Mouse (Mus musculus) heart, embryonic 10.5 days (tissue): ENCODE measurements around the gene Olfr591. TPM values are rescaled to one million over a fixed set of nuclear protein-coding genes. Genes with fewer than 3 reads are reported as not detected.
"Not testable (repeated sequence)": the region's sequence is repeated elsewhere in the genome, so short reads cannot be mapped to it uniquely, and the experiment has no call there.

Experiments used
- DNase-seq: peaks from one replicate; pipeline ENCODE4 v3.0.0-alpha.2; 2017; ENCODE audit warnings: low spot score
- H3K27ac ChIP-seq: fragments of 300-500 bp; sonication (generic); 2 replicates; pipeline ENCODE4 v1.5.1; 2016; ENCODE audit warnings: mild to moderate bottlenecking
- H3K27me3 ChIP-seq: fragments of 300-500 bp; sonication (generic); 2 replicates; pipeline ENCODE4 v1.6.1; 2016; ENCODE audit warnings: mild to moderate bottlenecking; ENCODE audit not compliant: poor library complexity, insufficient read depth, severe bottlenecking
- H3K36me3 ChIP-seq: fragments of 300-500 bp; sonication (generic); 2 replicates; pipeline ENCODE4 v1.6.1; 2016; ENCODE audit warnings: mild to moderate bottlenecking, moderate library complexity
- H3K4me1 ChIP-seq: fragments of 300-500 bp; sonication (generic); 2 replicates; pipeline ENCODE4 v1.6.1; 2016; ENCODE audit warnings: mild to moderate bottlenecking
- H3K4me3 ChIP-seq: fragments of 300-500 bp; sonication (generic); 2 replicates; pipeline ENCODE4 v1.5.1; 2016; ENCODE audit warnings: mild to moderate bottlenecking, moderate library complexity
- H3K9me3 ChIP-seq: fragments of 300-500 bp; sonication (generic); 2 replicates; pipeline ENCODE4 v1.6.1; 2016; ENCODE audit warnings: mild to moderate bottlenecking, moderate library complexity
- WGBS: fragments of 180-500 bp; shearing (Covaris S2); methylation state at CpG from one replicate; pipeline ENCODE4 v1.1.7; 2016; 5-methylcytosine and 5-hydroxymethylcytosine counted together
- polyA plus RNA-seq: library from polyadenylated mRNA; unstranded; fragments of >200 nt; fragmentation: Nextera tagmentation; extraction: Ambion mirVana; gene quantifications from 2 replicates; pipeline ENCODE4 v1.2.1, GENCODE M21; 2016

The Olfr591 gene
- not detected in 2 replicates for polyA plus RNA-seq

DNA sequence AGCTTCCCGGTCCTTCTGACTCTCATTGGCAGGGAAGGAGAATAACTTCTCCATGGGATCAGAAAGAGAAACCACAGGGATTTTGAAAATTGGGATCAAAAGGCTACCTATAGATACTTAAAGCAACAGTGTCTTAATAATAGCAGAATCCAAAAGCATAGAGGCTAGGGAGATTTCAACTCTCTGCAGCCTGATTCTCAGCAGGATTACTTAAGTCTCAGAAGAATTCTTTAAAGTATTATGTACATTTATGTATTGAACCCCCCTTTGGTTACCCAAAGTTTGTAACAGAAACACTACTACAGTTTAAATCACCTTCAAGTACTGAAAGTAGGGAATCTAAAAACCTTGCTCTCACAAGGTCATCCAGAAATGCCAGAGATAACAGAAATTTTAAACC, at the start of gene Olfr591:
Gene Olfr591, minus strand, starts transcription at position 101 of the 400 bp plus-strand sequence.
- Histone ChIP-seq H3K27ac (no peak within 1 kb of the TSS), H3K4me3 (no peak within 1 kb of the TSS)

DNA sequence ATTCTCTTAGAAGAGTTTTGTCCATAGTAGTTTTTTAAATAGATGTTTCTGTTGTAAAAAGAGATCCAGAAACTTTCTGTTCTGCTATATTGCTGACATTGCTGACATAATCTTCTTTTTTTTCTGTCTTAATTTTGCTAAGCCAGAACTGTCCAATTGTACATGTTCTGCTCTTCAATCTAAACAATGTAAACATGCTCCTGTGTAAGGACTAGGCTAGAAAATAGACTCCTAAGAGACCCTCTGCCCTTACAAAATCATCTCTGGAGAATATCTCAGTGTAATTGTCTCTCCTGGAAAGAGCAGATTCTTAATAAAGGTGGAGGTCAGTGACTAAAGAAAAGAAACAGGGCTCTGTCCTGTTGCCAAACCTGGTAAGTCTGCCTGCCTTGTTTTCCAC, 38.6 kb upstream of the Olfr591 start, which contains the start of gene Olfr594:
Gene Olfr594, plus strand, starts transcription at position 301 of the 400 bp plus-strand sequence.
- H3K4me1 ChIP-seq = no peaks in the 10 kb centered on the region
- no peak within 1 kb of the TSS for H3K27ac ChIP-seq
- no peaks in the 10 kb centered on the region for H3K9me3 ChIP-seq
- no peak for DNase-seq
- no peaks in the 10 kb centered on the region for H3K36me3 ChIP-seq
- no peaks in the 10 kb centered on the region for H3K27me3 ChIP-seq
- H3K4me3 ChIP-seq = no peak within 1 kb of the TSS

More for the DNA sequence above, at the start of gene Olfr591:
- H3K4me1 ChIP-seq = no peaks in the 10 kb centered on the region
- no peaks in the 10 kb centered on the region for H3K36me3 ChIP-seq
- WGBS = 67% methylated on average over 1 of the region's 1 CpGs
- no peak for DNase-seq
- H3K9me3 ChIP-seq = no peaks in the 10 kb centered on the region
- no peaks in the 10 kb centered on the region for H3K27me3 ChIP-seq

DNA sequence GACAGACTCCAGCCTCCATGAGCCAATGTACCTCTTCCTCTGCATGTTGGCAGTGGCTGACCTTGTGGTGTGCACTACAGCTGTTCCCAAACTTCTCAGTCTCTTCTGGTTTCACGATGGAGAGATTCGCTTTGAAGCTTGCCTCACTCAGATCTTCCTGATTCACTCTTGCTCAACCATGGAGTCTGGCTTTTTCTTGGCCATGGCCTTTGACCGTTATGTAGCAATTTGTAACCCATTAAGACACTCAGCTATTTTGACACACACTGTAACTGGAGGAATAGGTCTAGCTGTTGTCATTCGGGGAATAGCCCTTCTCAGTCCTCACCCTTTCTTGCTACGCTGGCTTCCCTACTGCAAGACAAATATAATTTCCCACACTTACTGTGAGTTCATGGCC, 33.9 kb upstream of the Olfr591 start:
- H3K9me3 ChIP-seq, H3K27ac ChIP-seq, H3K4me3 ChIP-seq, H3K4me1 ChIP-seq, H3K36me3 ChIP-seq, DNase-seq, H3K27me3 ChIP-seq: not testable (repeated sequence)
- 88% methylated on average over 5 of the region's 5 CpGs for WGBS

DNA sequence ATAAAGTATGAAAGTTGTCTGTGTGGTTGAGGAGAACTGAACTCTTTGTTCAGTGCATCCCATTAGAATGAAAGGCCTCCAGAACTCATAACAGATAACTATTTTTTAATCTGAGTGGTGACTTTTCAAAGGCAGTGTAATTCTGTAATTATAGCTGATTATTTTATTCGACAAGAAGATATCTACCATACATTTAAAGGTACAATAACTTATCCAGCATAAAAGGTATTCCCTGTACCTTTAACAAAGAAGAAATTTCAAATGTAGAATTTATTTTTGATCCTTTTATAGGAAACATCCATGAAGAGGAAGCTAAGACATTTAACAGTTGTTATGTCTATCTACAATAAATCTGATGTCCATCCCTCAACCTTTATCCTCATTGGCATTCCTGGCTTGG, 33.4 kb upstream of the Olfr591 start, which contains the start of gene Olfr593:
Gene Olfr593, plus strand, starts transcription at position 301 of the 400 bp plus-strand sequence.
- no peak within 1 kb of the TSS for H3K4me3 ChIP-seq
- no peak within 1 kb of the TSS for H3K27ac ChIP-seq
- no peak for DNase-seq
- WGBS = 61% methylated on average over 1 of the region's 1 CpGs
- H3K4me1 ChIP-seq = no peaks in the 10 kb centered on the region
- no peaks in the 10 kb centered on the region for H3K9me3 ChIP-seq
- no peaks in the 10 kb centered on the region for H3K27me3 ChIP-seq
- no peaks in the 10 kb centered on the region for H3K36me3 ChIP-seq

DNA sequence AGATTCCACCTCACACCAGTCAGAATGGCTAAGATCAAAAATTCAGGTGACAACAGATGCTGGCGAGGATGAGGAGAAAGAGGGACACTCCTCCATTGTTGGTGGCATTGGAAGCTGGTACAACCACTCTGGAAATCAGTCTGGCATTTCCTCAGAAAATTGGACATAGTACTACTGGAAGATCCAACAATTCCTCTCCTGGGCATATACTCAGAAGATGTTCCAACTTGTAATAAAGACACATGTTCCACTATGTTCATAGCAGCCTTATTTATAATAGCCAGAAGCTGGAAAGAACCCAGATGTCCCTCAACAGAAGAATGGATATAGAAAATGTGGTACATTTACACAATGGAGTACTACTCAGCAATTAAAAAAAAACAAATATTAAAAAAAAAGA, 6.4 kb upstream of the Olfr591 start, which contains the start of gene Olfr592:
Gene Olfr592, plus strand, starts transcription at position 301 of the 400 bp plus-strand sequence.
- H3K27me3 ChIP-seq, H3K4me1 ChIP-seq, H3K9me3 ChIP-seq, H3K36me3 ChIP-seq, H3K27ac ChIP-seq, DNase-seq, H3K4me3 ChIP-seq: not testable (repeated sequence)
- 73% methylated on average over 1 of the region's 1 CpGs for WGBS

DNA sequence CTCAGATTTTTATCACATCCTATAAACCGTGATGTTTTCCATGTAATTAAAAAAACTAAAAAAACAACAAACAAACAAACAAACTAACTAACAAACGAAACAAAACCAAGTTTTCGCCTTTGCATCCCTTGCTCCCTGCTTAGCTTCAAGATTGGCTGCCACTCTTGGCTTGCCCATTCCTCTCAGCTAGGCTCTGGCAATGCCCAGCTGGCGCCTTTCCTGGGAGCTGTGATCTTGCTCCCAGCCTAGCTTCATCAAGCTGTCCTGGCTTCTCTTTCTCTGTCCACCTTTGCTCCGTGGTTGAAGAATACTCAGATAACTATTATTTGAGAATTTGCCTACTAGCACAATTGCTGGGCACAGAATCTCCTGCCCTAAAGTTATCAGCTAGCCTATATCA, 8.4 kb downstream of the Olfr591 start:
- Histone ChIP-seq H3K27ac (no peak overlapping the region), H3K4me3 (no peak overlapping the region), H3K36me3 (no peaks in the 10 kb centered on the region), H3K9me3 (no peaks in the 10 kb centered on the region), H3K4me1 (no peaks in the 10 kb centered on the region), H3K27me3 (no peaks in the 10 kb centered on the region)
- DNase-seq = no peak
- 73% methylated on average over 5 of the region's 5 CpGs for WGBS

DNA sequence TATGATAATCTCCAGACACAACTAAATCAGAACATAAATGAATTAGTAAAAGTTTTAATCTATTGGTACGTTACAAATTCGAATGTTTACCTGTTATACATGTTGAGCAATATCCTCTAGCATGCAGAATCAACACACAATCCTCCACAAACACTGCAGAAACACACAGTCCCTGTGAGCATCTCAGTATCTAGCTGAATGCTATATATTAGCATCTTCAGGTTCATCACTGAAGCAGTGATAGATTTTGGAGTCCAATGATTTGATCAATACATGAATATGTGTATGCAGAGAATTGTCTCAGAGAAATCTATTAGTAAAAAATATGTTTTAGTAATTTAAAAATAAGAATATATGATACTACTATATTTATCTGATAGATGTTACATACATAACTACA, 21.9 kb downstream of the Olfr591 start, which contains the start of gene Olfr589:
Gene Olfr589, minus strand, starts transcription at position 101 of the 400 bp plus-strand sequence.
- Histone ChIP-seq H3K4me1 (no peaks in the 10 kb centered on the region), H3K9me3 (no peaks in the 10 kb centered on the region), H3K27ac (no peak within 1 kb of the TSS), H3K4me3 (no peak within 1 kb of the TSS), H3K27me3 (no peaks in the 10 kb centered on the region), H3K36me3 (no peaks in the 10 kb centered on the region)
- 55% methylated on average over 2 of the region's 2 CpGs for WGBS
- DNase-seq = no peak

DNA sequence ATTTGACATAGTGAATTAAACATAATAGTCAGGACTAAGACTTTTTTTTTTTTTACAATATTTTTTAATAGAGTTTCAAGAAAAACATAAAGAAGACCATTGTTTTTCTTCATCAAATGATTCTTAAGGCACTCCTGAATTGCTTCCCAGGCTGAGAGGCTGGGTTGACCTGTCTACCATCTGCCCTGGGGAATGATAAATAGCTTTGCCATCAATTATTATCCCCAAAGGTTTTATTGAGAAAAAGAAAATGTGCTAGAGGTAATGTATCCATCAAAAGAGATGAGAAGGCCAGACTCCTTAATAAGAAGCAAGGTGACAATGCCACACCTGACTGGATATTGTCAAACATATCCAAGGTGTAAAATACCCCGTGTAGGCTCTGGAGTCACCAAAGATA, 37.6 kb downstream of the Olfr591 start, which contains the start of gene Olfr588-ps1:
Gene Olfr588-ps1, plus strand, starts transcription at position 301 of the 400 bp plus-strand sequence.
- no peaks in the 10 kb centered on the region for H3K27me3 ChIP-seq
- 80% methylated on average over 1 of the region's 1 CpGs for WGBS
- H3K27ac ChIP-seq = no peak within 1 kb of the TSS
- no peaks in the 10 kb centered on the region for H3K9me3 ChIP-seq
- no peak for DNase-seq
- no peaks in the 10 kb centered on the region for H3K36me3 ChIP-seq
- no peaks in the 10 kb centered on the region for H3K4me1 ChIP-seq
- H3K4me3 ChIP-seq = no peak within 1 kb of the TSS

DNA sequence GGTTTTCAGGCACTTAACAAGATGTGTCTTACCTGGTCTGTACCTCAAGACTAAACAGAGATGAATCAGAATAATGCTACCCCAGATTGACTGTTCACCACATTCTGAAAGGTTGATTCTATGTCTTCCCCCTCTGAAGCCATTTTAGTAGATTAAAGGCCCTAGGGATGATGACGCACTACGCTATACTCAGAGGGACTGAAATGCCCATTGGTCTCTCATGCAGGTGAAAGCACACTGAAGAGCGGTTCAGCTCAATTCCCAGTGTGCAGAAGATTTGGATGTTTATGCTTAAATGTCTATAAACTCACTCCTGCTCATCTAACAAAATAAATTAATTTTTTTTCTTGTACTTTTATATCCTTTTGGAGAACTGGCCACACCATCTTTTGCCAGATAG, 52.6 kb downstream of the Olfr591 start, which contains the start of gene Olfr586:
Gene Olfr586, minus strand, starts transcription at position 101 of the 400 bp plus-strand sequence.
- Histone ChIP-seq H3K9me3 (no peaks in the 10 kb centered on the region), H3K27me3 (no peaks in the 10 kb centered on the region), H3K4me1 (no peaks in the 10 kb centered on the region), H3K4me3 (no peak within 1 kb of the TSS), H3K27ac (no peak within 1 kb of the TSS), H3K36me3 (no peaks in the 10 kb centered on the region)
- no peak for DNase-seq
- WGBS = 82% methylated on average over 3 of the region's 3 CpGs

DNA sequence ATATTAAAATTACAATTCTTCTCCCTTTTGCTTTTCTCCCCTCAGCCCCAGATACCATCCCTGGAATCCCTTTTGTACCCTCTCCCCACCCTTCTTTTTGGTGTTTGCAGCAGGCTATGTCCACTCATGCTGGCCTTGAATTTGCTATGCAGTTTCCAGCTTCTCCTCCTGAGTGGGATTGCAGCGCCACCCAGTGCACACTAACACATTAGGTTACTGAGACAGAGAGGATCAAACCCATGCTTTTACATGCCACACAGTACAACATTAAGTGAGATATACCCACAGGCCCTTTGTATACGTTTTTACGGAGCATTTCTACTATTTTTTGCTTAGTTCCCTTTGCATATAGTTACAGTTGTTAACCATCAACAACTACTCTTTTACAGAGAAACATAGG, 58.7 kb downstream of the Olfr591 start:
- no peak overlapping the region for H3K4me3 ChIP-seq
- H3K9me3 ChIP-seq = no peaks in the 10 kb centered on the region
- H3K27me3 ChIP-seq = no peaks in the 10 kb centered on the region
- H3K36me3 ChIP-seq = no peaks in the 10 kb centered on the region
- peak; percentile 75 for DNase-seq
- no peak overlapping the region for H3K27ac ChIP-seq
- WGBS = 38% methylated on average over 3 of the region's 3 CpGs
- no peaks in the 10 kb centered on the region for H3K4me1 ChIP-seq

Other genes starting within 250 kb of the Olfr591 start
- gene Olfr573-ps1, start 235.8 kb downstream of the Olfr591 start, polyA plus RNA-seq = not detected in 2 replicates
- gene Olfr574, start 229.9 kb downstream of the Olfr591 start, polyA plus RNA-seq = not detected in 2 replicates
- not detected in 2 replicates for gene Olfr575, start 219.6 kb downstream of the Olfr591 start, polyA plus RNA-seq
- not detected in 2 replicates for gene Olfr576, start 215.7 kb downstream of the Olfr591 start, polyA plus RNA-seq
- not detected in 2 replicates for gene Olfr577, start 202.4 kb downstream of the Olfr591 start, polyA plus RNA-seq
- gene Olfr578, start 189.0 kb downstream of the Olfr591 start, polyA plus RNA-seq = not detected in 2 replicates
- gene Olfr582, start 140.3 kb downstream of the Olfr591 start, polyA plus RNA-seq = not detected in 2 replicates
- not detected in 2 replicates for gene Olfr583, start 127.0 kb downstream of the Olfr591 start, polyA plus RNA-seq
- not detected in 2 replicates for gene Olfr584, start 96.5 kb downstream of the Olfr591 start, polyA plus RNA-seq
- gene Olfr585, start 80.6 kb downstream of the Olfr591 start, polyA plus RNA-seq = not detected in 2 replicates
- not detected in 2 replicates for gene Olfr586, start 52.7 kb downstream of the Olfr591 start, polyA plus RNA-seq
- gene Olfr588-ps1, start 37.5 kb downstream of the Olfr591 start, polyA plus RNA-seq = not detected in 2 replicates
- gene Olfr589, start 22.0 kb downstream of the Olfr591 start, polyA plus RNA-seq = not detected in 2 replicates
- gene Olfr592, start 6.5 kb upstream of the Olfr591 start, polyA plus RNA-seq = not detected in 2 replicates
- not detected in 2 replicates for gene Olfr593, start 33.5 kb upstream of the Olfr591 start, polyA plus RNA-seq
- gene Olfr594, start 38.7 kb upstream of the Olfr591 start, polyA plus RNA-seq = not detected in 2 replicates
- gene Usp17ld, start 74.2 kb upstream of the Olfr591 start, polyA plus RNA-seq = not detected in 2 replicates
- gene Olfr596, start 127.3 kb upstream of the Olfr591 start, polyA plus RNA-seq = not detected in 2 replicates
- not detected in 2 replicates for gene Olfr597, start 138.0 kb upstream of the Olfr591 start, polyA plus RNA-seq
- gene Olfr598, start 145.2 kb upstream of the Olfr591 start, polyA plus RNA-seq = not detected in 2 replicates
- gene Olfr599, start 157.6 kb upstream of the Olfr591 start, polyA plus RNA-seq = not detected in 2 replicates
- not detected in 2 replicates for gene Olfr600, start 171.3 kb upstream of the Olfr591 start, polyA plus RNA-seq
- gene Olfr601, start 184.3 kb upstream of the Olfr591 start, polyA plus RNA-seq = not detected in 2 replicates
- not detected in 2 replicates for gene Olfr603, start 207.8 kb upstream of the Olfr591 start, polyA plus RNA-seq
- gene Usp17lc, start 236.7 kb upstream of the Olfr591 start, polyA plus RNA-seq = not detected in 2 replicates